Mouse (Mus musculus) adrenal gland, postnatal 36 days (tissue): ENCODE measurements around the gene 1700080O16Rik. TPM values are rescaled to one million over a fixed set of nuclear protein-coding genes. Genes with fewer than 3 reads are reported as not detected.
A peak's percentile ranks its signal among the peaks of the same experiment; 100 is the strongest.

Experiments used
- DNase-seq, 2 experiments: peaks; one replicate each; pipeline ENCODE4 v3.0.0; 2021; ENCODE audit warnings: mixed read lengths in 1 of 2
- long read RNA-seq, 2 experiments: library from polyadenylated mRNA; stranded (forward); transcript quantifications; one replicate each; pipeline ENCODE4 v2.0.0; 2021; ENCODE audit warnings: borderline sequencing depth in 2 of 2
- total RNA-seq, 2 experiments: library from RNA; stranded (reverse); gene quantifications; 2 replicates each; pipeline ENCODE4 v1.2.3; 2021

The 1700080O16Rik gene
- total RNA-seq: not detected
- long read RNA-seq, experiment 1: 0 reads
- long read RNA-seq, experiment 2: 0 reads

GRCm38 (mm10) chrX:51972672-51973071 is at the start of gene 1700080O16Rik:
Gene 1700080O16Rik, minus strand, starts transcription at chrX:51972772.
- no peak for DNase-seq

GRCm38 (mm10) chrX:52017660-52018059 is 45.1 kb upstream of the 1700080O16Rik start:
- peak in 1 of 2 experiments; percentile 19 for DNase-seq

- no peak for DNase-seq
Measured at GRCm38 (mm10) chrX:52000072-52000471, 27.5 kb upstream of the 1700080O16Rik start.

- DNase-seq: no peak
Measured at GRCm38 (mm10) chrX:51999426-51999825, 26.9 kb upstream of the 1700080O16Rik start.

GRCm38 (mm10) chrX:51976361-51976760 is 3.8 kb upstream of the 1700080O16Rik start:
- peak; percentile 37 to 39 for DNase-seq

- DNase-seq: no peak
Measured at GRCm38 (mm10) chrX:51974618-51975017, 2.0 kb upstream of the 1700080O16Rik start.

GRCm38 (mm10) chrX:51948071-51948470 is 24.5 kb downstream of the 1700080O16Rik start:
- DNase-seq: peak; percentile 34 to 61

GRCm38 (mm10) chrX:51938076-51938475 is 34.5 kb downstream of the 1700080O16Rik start:
- DNase-seq: no peak

- DNase-seq: no peak
Measured at GRCm38 (mm10) chrX:51919091-51919490, 53.5 kb downstream of the 1700080O16Rik start.

Other genes starting within 250 kb of the 1700080O16Rik start
- not detected for gene Usp26, start 171.5 kb downstream of the 1700080O16Rik start, total RNA-seq
- 100 to 1,000 TPM; 111 to 197 TPM for gene Gpc4, start 192.5 kb upstream of the 1700080O16Rik start, total RNA-seq